Mouse (Mus musculus) layer of hippocampus, adult 18-20 months (tissue): ENCODE measurements around the gene S100pbp. TPM values are rescaled to one million over a fixed set of nuclear protein-coding genes. Genes with fewer than 3 reads are reported as not detected.

ENCODE experiments used
- DNase-seq, 2 experiments: peaks; one replicate each; pipeline ENCODE4 v3.0.0; 2022; ENCODE audit warnings: low spot score in 2 of 2
- total RNA-seq, 2 experiments: library from RNA; stranded (reverse); gene quantifications; 2 replicates each; pipeline ENCODE4 v1.2.3; 2021

S100pbp gene
- total RNA-seq, 2 experiments from 2014 or later, result 32.6 to 35.4 TPM

GRCm38 (mm10) chr4:129157541-129157940 is 32.0 kb downstream of the S100pbp start:
- no peak for DNase-seq

GRCm38 (mm10) chr4:129151276-129151811 is 38.2 kb downstream of the S100pbp start:
- no peak for DNase-seq

DNA sequence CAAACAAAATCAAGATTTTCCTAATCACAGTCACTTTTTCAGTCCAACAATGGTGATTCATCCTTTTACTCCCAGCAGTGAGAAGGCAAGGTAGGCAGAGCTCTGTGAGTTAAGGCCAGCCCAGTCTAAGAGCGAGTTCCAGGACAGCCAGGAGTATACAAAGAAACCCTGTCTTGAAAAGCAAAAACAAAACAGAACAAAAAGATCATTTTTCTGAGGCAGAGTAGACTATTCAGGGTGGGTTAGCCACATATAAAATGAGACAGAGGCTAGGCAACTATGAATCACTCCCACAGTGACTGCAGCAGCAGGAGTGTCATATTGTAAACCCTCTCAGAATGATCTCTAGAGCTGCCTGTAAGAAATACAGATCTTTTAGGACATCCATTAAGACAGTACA is 40.2 kb downstream of the S100pbp start:
- DNase-seq, result no peak

- DNase-seq, result peak in 1 of 2 experiments; percentile 73
Observed at GRCm38 (mm10) chr4:129147552-129148103, 41.9 kb downstream of the S100pbp start.

- no peak for DNase-seq
Observed at GRCm38 (mm10) chr4:129146392-129146791, 43.1 kb downstream of the S100pbp start.

- DNase-seq, result no peak
Observed at GRCm38 (mm10) chr4:129145943-129146342, 43.6 kb downstream of the S100pbp start.

- no peak for DNase-seq
Observed at GRCm38 (mm10) chr4:129145411-129145810, 44.1 kb downstream of the S100pbp start.

GRCm38 (mm10) chr4:129144401-129145367 is 44.8 kb downstream of the S100pbp start:
- peak; percentile 87 to 88 for DNase-seq

DNA sequence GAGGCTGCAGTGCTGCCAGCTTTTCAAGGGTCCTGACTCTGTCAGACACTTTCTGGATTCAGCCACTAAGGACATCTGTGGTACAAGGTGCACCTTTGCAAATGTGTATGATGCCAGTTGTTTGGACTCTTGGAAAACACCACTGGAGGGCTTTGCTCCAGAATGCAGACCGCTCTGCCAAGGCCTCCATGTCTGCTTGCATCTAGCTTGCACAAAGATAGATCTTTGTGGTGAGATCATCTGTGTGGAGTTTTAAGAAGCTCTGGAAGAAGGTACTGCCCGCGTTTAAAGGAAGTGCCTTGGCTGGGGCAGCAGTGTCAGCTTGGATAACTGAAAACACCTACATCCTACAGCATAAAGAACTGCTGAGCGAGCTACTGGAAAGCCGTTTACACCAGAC is 46.0 kb downstream of the S100pbp start:
- DNase-seq, result no peak

- DNase-seq, result no peak
Observed at GRCm38 (mm10) chr4:129142439-129143045, 47.0 kb downstream of the S100pbp start.

DNA sequence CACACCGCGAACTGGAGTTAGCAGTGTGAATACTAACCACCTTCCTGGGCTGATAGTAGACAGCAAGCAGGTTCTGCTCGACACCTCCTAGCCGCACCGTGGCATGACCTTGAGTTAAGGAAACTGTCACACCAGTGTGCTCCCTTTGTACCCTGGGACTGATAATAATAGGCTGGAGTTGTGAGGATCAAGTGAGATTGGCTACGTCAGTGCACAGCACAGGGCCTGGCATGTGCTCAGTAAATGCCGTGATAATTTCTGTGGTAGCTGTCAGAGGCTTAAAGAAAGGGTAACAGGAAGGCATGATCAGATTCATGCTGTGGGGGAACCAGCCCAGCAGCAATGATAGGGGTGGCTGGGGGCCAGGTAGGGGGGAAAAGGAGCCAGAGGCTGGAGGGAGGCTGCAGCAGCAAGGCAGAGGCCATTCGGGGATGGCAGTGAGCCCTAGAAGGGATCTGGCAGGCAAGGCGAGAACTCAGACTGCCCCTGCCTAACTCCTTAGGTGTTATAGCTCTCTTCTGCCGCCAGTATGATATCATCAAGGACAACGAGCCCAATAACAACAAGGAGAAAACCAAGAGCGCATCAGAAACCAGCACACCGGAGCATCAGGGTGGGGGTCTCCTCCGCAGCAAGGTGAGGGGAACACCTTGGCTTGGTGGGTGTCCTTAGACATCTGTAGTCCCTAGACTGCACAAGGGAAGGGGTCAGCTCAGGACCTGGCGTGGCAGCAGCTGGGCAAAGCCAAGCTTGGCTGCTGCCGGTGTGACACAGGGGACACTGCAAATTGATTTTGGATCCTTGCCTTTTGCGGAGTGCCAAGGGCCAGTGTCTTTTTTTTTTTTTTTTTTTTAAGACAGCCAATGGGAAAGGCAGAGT is 47.7 kb downstream of the S100pbp start:
- DNase-seq, result no peak

DNA sequence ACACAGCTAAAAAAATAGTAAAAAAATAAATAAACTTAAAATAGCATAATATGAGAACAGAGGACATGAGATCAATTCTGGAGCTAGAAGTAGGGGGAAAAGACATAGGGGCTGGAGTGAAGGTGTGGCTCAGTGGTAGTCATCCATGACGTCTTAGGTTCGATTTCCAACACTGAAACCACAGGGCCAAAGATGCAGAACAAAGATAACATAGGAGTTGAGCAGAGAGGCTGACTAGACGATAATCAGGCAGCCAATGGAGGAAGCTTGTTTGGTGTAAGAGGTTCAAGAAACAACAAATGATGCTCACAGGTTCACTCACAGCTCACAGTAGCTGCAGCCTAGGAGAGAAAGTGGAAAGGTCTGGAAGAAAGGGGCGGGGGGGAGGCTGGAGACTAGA is 48.7 kb downstream of the S100pbp start:
- DNase-seq, result no peak

GRCm38 (mm10) chr4:129139642-129140041 is 49.9 kb downstream of the S100pbp start:
- DNase-seq, result no peak

DNA sequence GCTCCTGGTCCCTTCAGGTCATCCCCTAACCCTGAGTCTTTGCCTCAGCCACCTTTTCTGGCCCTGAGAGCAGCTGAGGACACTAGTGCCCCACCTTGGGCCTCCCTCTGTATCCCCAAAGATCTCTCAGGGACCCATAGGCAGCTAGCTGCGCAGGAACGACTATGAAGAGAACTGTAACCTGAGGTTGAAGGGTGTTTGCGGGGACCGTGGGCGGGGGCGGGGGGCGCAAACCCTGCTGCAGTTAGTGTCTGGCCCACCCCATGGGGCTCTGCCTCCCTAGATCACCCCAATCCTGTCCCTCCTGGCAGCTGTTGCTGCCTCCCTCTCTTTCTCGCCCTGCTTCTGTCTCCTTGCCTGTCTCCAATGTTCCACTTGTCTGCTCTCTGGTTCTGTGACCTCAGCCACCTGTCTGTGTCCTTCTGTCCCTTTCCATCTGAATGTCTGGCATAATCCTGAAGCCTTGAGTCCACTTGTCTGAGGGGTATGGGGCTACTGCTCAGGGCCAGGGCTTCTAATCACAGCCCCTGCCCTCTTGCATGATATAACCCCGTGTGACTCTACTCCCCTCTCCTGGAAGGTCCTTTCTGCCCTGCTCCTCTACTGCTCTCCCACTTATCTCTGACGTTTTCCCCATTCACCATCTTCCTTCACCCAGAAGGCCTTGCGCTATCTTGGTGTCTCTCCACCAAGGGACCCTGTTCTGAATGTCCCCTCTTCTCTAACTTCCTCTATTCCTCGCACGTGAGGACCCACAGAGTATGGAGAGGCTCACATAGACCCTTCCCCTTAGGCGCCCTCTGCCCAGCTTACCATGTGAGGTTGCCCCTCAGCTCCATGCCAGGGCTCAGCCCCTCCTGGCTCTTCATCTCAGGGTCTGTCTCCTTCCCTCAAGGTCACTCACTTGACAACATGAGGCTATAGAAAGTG is 51.9 kb downstream of the S100pbp start:
- no peak for DNase-seq

DNA sequence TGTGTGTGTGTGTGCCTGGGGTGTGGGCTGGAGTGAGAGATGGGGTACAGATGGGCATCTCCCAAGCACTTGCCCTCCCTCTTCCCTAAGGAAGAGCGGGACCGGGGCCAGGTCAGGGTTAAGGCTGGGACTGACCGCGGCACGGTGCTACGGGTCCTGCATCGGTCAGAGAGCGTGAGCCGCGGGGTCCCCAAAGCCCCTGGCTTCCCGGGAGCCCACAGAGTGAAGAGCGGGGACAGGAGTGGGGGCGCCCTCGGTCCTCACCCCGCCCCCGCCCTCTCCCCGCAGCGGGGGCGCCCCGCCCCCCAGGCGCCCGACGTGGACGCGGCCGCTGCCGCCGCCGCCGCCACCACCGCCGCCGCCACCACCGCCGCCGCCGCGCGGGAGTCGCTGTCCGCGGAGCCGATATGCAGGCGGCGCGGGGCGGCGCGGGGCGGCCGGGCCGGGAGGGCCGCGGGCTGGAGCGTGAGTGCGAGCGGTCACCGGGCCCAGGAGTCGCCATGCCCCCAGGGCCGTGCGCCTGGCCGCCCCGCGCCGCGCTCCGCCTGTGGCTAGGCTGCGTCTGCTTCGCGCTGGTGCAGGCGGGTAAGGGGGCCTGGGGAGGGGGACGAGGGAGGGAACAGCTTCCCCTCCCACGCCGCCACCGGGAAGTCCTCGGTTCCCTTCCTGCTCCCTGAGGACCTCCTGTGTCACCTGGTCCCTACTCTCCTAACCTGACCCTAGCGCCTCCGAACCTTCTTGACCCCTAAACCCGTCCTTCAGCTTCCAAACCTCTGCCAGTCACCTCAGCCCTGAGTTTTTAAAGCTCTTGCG is 52.7 kb downstream of the S100pbp start, which contains the start of gene Fndc5:
TSS of gene Fndc5 (plus strand) at position 421 of the 813 bp plus-strand sequence.
- no peak for DNase-seq

DNA sequence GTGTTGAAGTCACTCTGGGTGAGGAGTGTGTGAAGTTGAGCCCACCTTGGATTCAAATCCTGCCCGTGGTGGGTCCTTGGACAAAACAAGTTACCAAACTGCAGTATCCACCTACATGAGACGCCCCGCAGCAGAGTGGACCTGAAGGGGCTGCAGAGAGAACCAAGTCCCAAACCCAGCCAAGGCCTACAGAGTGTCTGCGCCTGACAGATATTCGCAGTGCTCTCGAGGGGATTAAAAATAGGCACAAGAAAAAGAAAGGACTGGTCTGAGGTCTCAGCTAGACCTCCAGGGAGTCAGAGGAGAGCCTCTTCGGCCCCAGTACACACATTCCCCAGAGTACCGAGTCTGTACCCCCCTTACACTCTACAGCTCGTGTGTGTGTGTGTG is 53.3 kb downstream of the S100pbp start:
- DNase-seq, result no peak

DNA sequence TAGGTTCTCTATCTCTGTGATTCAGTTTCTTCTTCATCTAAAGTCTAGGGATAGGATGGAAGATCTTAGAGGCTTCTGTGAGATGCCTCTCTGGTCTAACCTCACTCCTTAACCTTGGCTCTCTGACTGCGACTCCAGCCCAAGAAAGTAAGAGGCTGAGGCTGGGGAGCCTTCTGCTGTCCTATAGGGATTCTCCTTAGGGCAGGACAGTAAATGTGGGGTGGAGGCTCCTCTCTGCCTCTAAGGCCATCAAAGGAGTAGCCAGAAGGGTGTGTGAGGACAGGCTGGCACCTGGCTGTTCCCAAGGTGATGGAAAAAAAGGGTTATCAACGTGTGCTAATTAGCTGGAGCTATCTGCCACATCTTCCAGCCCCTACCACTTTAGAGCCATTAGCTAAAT is 53.9 kb downstream of the S100pbp start:
- no peak for DNase-seq

DNA sequence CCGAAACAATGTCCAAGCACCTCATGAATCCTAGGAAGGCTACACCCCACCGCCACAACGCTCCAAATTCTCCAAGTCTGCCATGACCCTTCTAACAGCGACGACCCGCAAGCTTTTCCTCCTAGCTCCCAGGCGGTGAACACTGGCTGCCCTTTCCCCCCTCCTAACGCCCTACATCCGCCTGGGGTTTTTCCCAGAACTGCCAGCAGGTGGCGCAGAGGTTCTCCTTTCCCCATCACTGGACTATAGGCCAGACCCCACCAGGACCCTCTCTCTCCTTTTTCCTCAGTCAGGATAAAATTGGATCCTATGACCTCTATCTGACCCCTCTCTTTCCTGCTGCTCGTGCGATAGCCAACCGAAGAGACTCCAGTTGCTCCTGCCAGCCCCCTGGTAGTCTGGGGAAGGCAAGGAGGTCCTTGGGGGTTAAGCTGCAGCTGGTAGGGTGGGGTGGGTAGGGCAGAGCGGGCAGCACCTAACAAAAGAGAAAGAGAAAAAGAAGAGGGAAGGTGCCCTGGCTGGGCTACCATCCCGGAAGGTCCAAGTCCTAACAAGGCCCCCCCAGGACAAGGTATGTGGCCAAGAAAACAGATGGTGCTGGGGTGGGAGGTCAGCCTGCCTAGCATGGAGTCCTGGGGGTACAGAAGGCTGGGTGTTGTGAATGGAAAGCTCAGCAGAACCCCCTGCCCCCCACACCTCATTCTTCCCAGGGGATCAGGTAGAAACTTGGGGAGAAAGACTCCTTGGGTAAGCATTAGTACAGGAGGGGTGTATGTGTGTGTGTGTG is 54.5 kb downstream of the S100pbp start:
- peak in 1 of 2 experiments; percentile 75 for DNase-seq
